Mouse (Mus musculus): ENCODE results near the gene Clec16a. TPM values are rescaled to one million over a fixed set of nuclear protein-coding genes. Genes with fewer than 3 reads are reported as not detected.

The Clec16a gene
- total RNA-seq (2015) (10.8 and 11.5 TPM in 2 replicates), total RNA-seq (2017) (12.6 and 14.6 TPM in 2 replicates)

GRCm38 (mm10) chr16:10544995-10545622 lies at the start of gene Clec16a:
Gene Clec16a (plus strand): TSS chr16:10545339.
- peak; percentile 78 for ATAC-seq (replicated peaks; ENCODE audit: poor library complexity)

- ATAC-seq (replicated peaks; ENCODE audit: poor library complexity) = no peak
Observed at GRCm38 (mm10) chr16:10495824-10496298, 49.3 kb upstream of the Clec16a start.

- no peak for ATAC-seq (replicated peaks; ENCODE audit: poor library complexity)
Observed at GRCm38 (mm10) chr16:10498096-10498602, 47.0 kb upstream of the Clec16a start.

GRCm38 (mm10) chr16:10499122-10499521 lies 46.0 kb upstream of the Clec16a start:
- no peak for ATAC-seq (replicated peaks; ENCODE audit: poor library complexity)

GRCm38 (mm10) chr16:10501865-10502264 lies 43.3 kb upstream of the Clec16a start:
- peak; percentile 83 for ATAC-seq (replicated peaks; ENCODE audit: poor library complexity)

GRCm38 (mm10) chr16:10503058-10503457 lies 42.1 kb upstream of the Clec16a start:
- ATAC-seq (replicated peaks; ENCODE audit: poor library complexity) = no peak

GRCm38 (mm10) chr16:10507445-10507844 lies 37.7 kb upstream of the Clec16a start:
- ATAC-seq (replicated peaks; ENCODE audit: poor library complexity) = no peak

GRCm38 (mm10) chr16:10508691-10509090 lies 36.4 kb upstream of the Clec16a start:
- ATAC-seq (replicated peaks; ENCODE audit: poor library complexity) = no peak

- ATAC-seq (replicated peaks; ENCODE audit: poor library complexity) = no peak
Observed at GRCm38 (mm10) chr16:10510477-10511133, 34.5 kb upstream of the Clec16a start.

- no peak for ATAC-seq (replicated peaks; ENCODE audit: poor library complexity)
Observed at GRCm38 (mm10) chr16:10511134-10511520, 34.0 kb upstream of the Clec16a start.

GRCm38 (mm10) chr16:10515953-10516572 lies 29.1 kb upstream of the Clec16a start:
- ATAC-seq (replicated peaks; ENCODE audit: poor library complexity) = no peak

GRCm38 (mm10) chr16:10518030-10518429 lies 27.1 kb upstream of the Clec16a start:
- no peak for ATAC-seq (replicated peaks; ENCODE audit: poor library complexity)

GRCm38 (mm10) chr16:10520908-10521614 lies 24.1 kb upstream of the Clec16a start:
- peak; percentile 78 for ATAC-seq (replicated peaks; ENCODE audit: poor library complexity)

- peak; percentile 77 for ATAC-seq (replicated peaks; ENCODE audit: poor library complexity)
Observed at GRCm38 (mm10) chr16:10522811-10523210, 22.3 kb upstream of the Clec16a start.

- no peak for ATAC-seq (replicated peaks; ENCODE audit: poor library complexity)
Observed at GRCm38 (mm10) chr16:10523650-10524049, 21.5 kb upstream of the Clec16a start.

GRCm38 (mm10) chr16:10524866-10525609 lies 20.1 kb upstream of the Clec16a start:
- ATAC-seq (replicated peaks; ENCODE audit: poor library complexity) = peak; percentile 55

- no peak for ATAC-seq (replicated peaks; ENCODE audit: poor library complexity)
Observed at GRCm38 (mm10) chr16:10525610-10525980, 19.5 kb upstream of the Clec16a start.

GRCm38 (mm10) chr16:10527046-10527644 lies 18.0 kb upstream of the Clec16a start:
- no peak; the same call in 1 of the 2 replicates for ATAC-seq (replicated peaks; ENCODE audit: poor library complexity)

GRCm38 (mm10) chr16:10528382-10528781 lies 16.8 kb upstream of the Clec16a start:
- no peak for ATAC-seq (replicated peaks; ENCODE audit: poor library complexity)

GRCm38 (mm10) chr16:10530179-10530578 lies 15.0 kb upstream of the Clec16a start:
- no peak for ATAC-seq (replicated peaks; ENCODE audit: poor library complexity)
